ENCODE assay signal across 25 mouse cellular contexts in genomic region chr5:107488996-107489395, GRCm38 (mm10). TPM values are rescaled to one million over a fixed set of nuclear protein-coding genes. Genes with fewer than 3 reads are reported as not detected.
"Had no signal": no experiment of that assay in that cellular context is flagged by ENCODE, and none has a peak within 500 bp of the region (broad histone marks: within the 10 kb centered on the region; RNA-seq: fewer than 3 reads in every experiment).

No protein-coding gene starts in this region.

- H3K9me3 ChIP-seq: limb, embryonic 10.5 days; limb, embryonic 13.5 days; liver, embryonic 12.5 days; liver, embryonic 15.5 days; lung, embryonic 15.5 days; stomach, embryonic 15.5 days had no signal

- H3K27me3 ChIP-seq: limb, embryonic 13.5 days; liver, embryonic 12.5 days; liver, embryonic 15.5 days; lung, embryonic 15.5 days; stomach, embryonic 15.5 days had no signal

- H3K4me1 ChIP-seq: limb, embryonic 10.5 days; limb, embryonic 13.5 days; liver, embryonic 12.5 days; liver, embryonic 15.5 days; lung, embryonic 15.5 days; stomach, embryonic 15.5 days had no signal

- H3K36me3 ChIP-seq: liver, embryonic 12.5 days; stomach, embryonic 15.5 days had no signal

- H3K4me2 ChIP-seq: limb, embryonic 13.5 days; liver, embryonic 12.5 days; liver, embryonic 15.5 days; lung, embryonic 15.5 days; stomach, embryonic 15.5 days had no signal

- DNase-seq: kidney, adult 2 months; kidney, postnatal 25 days; layer of hippocampus, postnatal 36 days; liver; lung, adult 18-20 months; lung, postnatal 10 days; lung, postnatal 36 days; midbrain, embryonic 14.5 days; right cerebral cortex, postnatal 25 days; spleen, adult 18-20 months; thymus, postnatal 25 days had no signal

- H3K27ac ChIP-seq: kidney, postnatal 0 days; limb, embryonic 10.5 days; limb, embryonic 13.5 days; liver, embryonic 12.5 days; liver, embryonic 15.5 days; lung, embryonic 15.5 days; stomach, embryonic 15.5 days had no signal

- ATAC-seq: intestine, postnatal 0 days; liver, embryonic 12.5 days had no signal

- H3K9ac ChIP-seq: limb, embryonic 13.5 days; liver, embryonic 12.5 days; liver, embryonic 15.5 days; lung, embryonic 15.5 days; stomach, embryonic 15.5 days had no signal

- H3K4me3 ChIP-seq: limb, embryonic 10.5 days; limb, embryonic 13.5 days; liver, embryonic 12.5 days; liver, embryonic 15.5 days; lung, embryonic 15.5 days; stomach, embryonic 15.5 days had no signal

RNA-seq across cellular contexts. Expression of gene Gm42669, which starts 18.4 kb away (rescaled TPM):
- polyA plus RNA-seq: kidney, adult 2 months; large intestine, adult 2 months; liver, embryonic 12.5 days had no signal

RNA-seq across cellular contexts. Expression of gene 1700028K03Rik, which starts 45.5 kb away (rescaled TPM):
- total RNA-seq: megakaryocyte, adult 5-6 weeks had no signal
- polyA plus RNA-seq: kidney, adult 2 months; large intestine, adult 2 months; liver, embryonic 15.5 days had no signal

RNA-seq across cellular contexts. Expression of gene Lpcat2b, which starts 57.6 kb away (rescaled TPM):
- total RNA-seq: megakaryocyte, adult 5-6 weeks; midbrain, postnatal 0 days had no signal
- polyA plus RNA-seq: intestine, postnatal 0 days; kidney, adult 2 months; kidney, embryonic 14.5 days; kidney, postnatal 0 days; large intestine, adult 2 months; limb, embryonic 10.5 days; limb, embryonic 13.5 days; liver, embryonic 12.5 days; liver, embryonic 15.5 days; lung, embryonic 15.5 days; midbrain, embryonic 14.5 days; midbrain, postnatal 0 days; neural tube, embryonic 11.5 days; stomach, embryonic 15.5 days; thymus, postnatal 0 days had no signal
